Mouse (Mus musculus) CH12.LX (cell line): ENCODE results near the gene Pum1. TPM values are rescaled to one million over a fixed set of nuclear protein-coding genes. Genes with fewer than 3 reads are reported as not detected.

Experiments used
- DNase-seq: peaks from one replicate; pipeline ENCODE4 v3.0.0-alpha.2; 2013; ENCODE audit errors: extremely low read depth
- H3K27ac ChIP-seq: 2 replicates; pipeline ENCODE4 v1.5.1; 2012; ENCODE audit warnings: low read depth, mild to moderate bottlenecking, control low read depth, moderate library complexity; ENCODE audit not compliant: insufficient read depth
- H3K27me3 ChIP-seq: replicated peaks from 2 replicates; pipeline ENCODE3; 2012; ENCODE audit warnings: inconsistent platforms
- H3K36me3 ChIP-seq, 2 experiments: replicated peaks in 1 of 2; 2 replicates each; pipeline versions ENCODE3 to v1.6.1; 2012; ENCODE audit warnings: inconsistent platforms in 1 of 2, low read length in 1 of 2, mild to moderate bottlenecking in 1 of 2, mixed read lengths in 1 of 2, moderate library complexity in 1 of 2; ENCODE audit not compliant: control insufficient read depth in 1 of 2, insufficient read depth in 1 of 2
- H3K4me1 ChIP-seq, 2 experiments: 2 replicates each; pipeline ENCODE4 v1.6.1; 2012; ENCODE audit warnings: inconsistent platforms in 1 of 2, moderate library complexity in 1 of 2; ENCODE audit not compliant: insufficient read depth in 2 of 2, control insufficient read depth in 1 of 2
- H3K4me2 ChIP-seq: 2 replicates; pipeline ENCODE4 v1.6.1; 2012; ENCODE audit warnings: low read depth, mild to moderate bottlenecking, control low read depth; ENCODE audit not compliant: poor library complexity, insufficient read depth, severe bottlenecking
- H3K4me3 ChIP-seq, 3 experiments: fragments of 150-350 bp in 1 of 3; sonication (generic) in 1 of 3; replicated peaks in 1 of 3; 2 replicates each; pipeline versions ENCODE3 to v1.5.1; 2011 to 2012; ENCODE audit warnings: low read depth in 2 of 3, low read length in 2 of 3, mild to moderate bottlenecking in 2 of 3, moderate library complexity in 2 of 3, control low read depth in 1 of 3, improper control_type of control experiment in 1 of 3, inconsistent platforms in 1 of 3, mixed read lengths in 1 of 3; ENCODE audit not compliant: poor library complexity in 1 of 3
- H3K79me2 ChIP-seq: replicated peaks from 2 replicates; pipeline ENCODE4 v1.6.1; 2012; ENCODE audit warnings: mild to moderate bottlenecking, moderate library complexity; ENCODE audit not compliant: control insufficient read depth, poor library complexity, insufficient read depth, severe bottlenecking; ENCODE audit errors: extremely low read depth
- H3K9ac ChIP-seq: 2 replicates; pipeline ENCODE4 v1.6.1; 2012; ENCODE audit warnings: low read depth, mild to moderate bottlenecking, control low read depth, moderate library complexity; ENCODE audit not compliant: insufficient read depth
- H3K9me3 ChIP-seq: replicated peaks from 2 replicates; pipeline ENCODE3; 2012; ENCODE audit warnings: low read length, inconsistent platforms, mixed read lengths
- E2F4 ChIP-seq: IDR thresholded peaks from 2 replicates; pipeline ENCODE4 v1.6.1; 2011; ENCODE audit warnings: low read depth, low read length, improper control_type of control experiment; ENCODE audit not compliant: insufficient replicate concordance
- ETS1 ChIP-seq: conservative IDR thresholded peaks from 2 replicates; pipeline ENCODE4 v1.6.1; 2012; ENCODE audit warnings: low read depth, mild to moderate bottlenecking, inconsistent platforms, low read length, improper control_type of control experiment, moderate library complexity
- HCFC1 ChIP-seq: IDR thresholded peaks from 2 replicates; pipeline ENCODE4 v1.6.1; 2012; ENCODE audit warnings: low read depth, mild to moderate bottlenecking, inconsistent platforms, low read length, improper control_type of control experiment
- IRF4 ChIP-seq: IDR thresholded peaks from 2 replicates; pipeline ENCODE4 v1.6.1; 2014; ENCODE audit warnings: low read depth, mild to moderate bottlenecking, inconsistent platforms, low read length, improper control_type of control experiment
- JUN ChIP-seq: IDR thresholded peaks from 2 replicates; pipeline ENCODE4 v1.6.1; 2011; ENCODE audit warnings: low read depth, mild to moderate bottlenecking, low read length, improper control_type of control experiment, moderate library complexity; ENCODE audit not compliant: insufficient read depth
- KAT2A ChIP-seq: IDR thresholded peaks from 2 replicates; pipeline ENCODE4 v1.6.1; 2012; ENCODE audit warnings: low read length, improper control_type of control experiment, inconsistent platforms; ENCODE audit not compliant: insufficient replicate concordance
- MAX ChIP-seq: IDR thresholded peaks from 2 replicates; pipeline ENCODE4 v1.6.1; 2011; ENCODE audit warnings: low read length, improper control_type of control experiment
- MXI1 ChIP-seq: IDR thresholded peaks from 2 replicates; pipeline ENCODE4 v1.6.1; 2011; ENCODE audit warnings: mild to moderate bottlenecking, low read depth, low read length, improper control_type of control experiment
- NRF1 ChIP-seq: IDR thresholded peaks from 2 replicates; pipeline ENCODE4 v1.6.1; 2014; ENCODE audit warnings: low read depth, mild to moderate bottlenecking, inconsistent platforms, low read length, improper control_type of control experiment, moderate library complexity
- PAX5 ChIP-seq: IDR thresholded peaks from 2 replicates; pipeline ENCODE4 v1.6.1; 2012; ENCODE audit warnings: low read length, inconsistent platforms, mixed read lengths
- POLR2A ChIP-seq: IDR thresholded peaks from 2 replicates; pipeline ENCODE4 v1.6.1; 2011; ENCODE audit warnings: low read depth, mild to moderate bottlenecking, improper control_type of control experiment, low read length
- RCOR1 ChIP-seq: conservative IDR thresholded peaks from 2 replicates; pipeline ENCODE4 v1.6.1; 2012; ENCODE audit warnings: low read depth, mild to moderate bottlenecking, inconsistent platforms, low read length, improper control_type of control experiment
- SIN3A ChIP-seq: IDR thresholded peaks from 2 replicates; pipeline ENCODE4 v1.6.1; 2012; ENCODE audit warnings: low read length, improper control_type of control experiment, inconsistent platforms
- TBP ChIP-seq: conservative IDR thresholded peaks from 2 replicates; pipeline ENCODE4 v1.6.1; 2011; ENCODE audit warnings: low read depth, low read length, improper control_type of control experiment
- USF2 ChIP-seq: conservative IDR thresholded peaks from 2 replicates; pipeline ENCODE4 v1.6.1; 2011; ENCODE audit warnings: low read depth, low read length, improper control_type of control experiment
- ZKSCAN1 ChIP-seq: IDR thresholded peaks from 2 replicates; pipeline ENCODE4 v1.6.1; 2012; ENCODE audit warnings: low read depth, inconsistent platforms, low read length, improper control_type of control experiment, borderline replicate concordance
- dilution Hi-C: fragments of 300-500 bp; cut with MboI; formaldehyde crosslinking; loops from 2 replicates; pipeline ENCODE4 v1.14.3; 2020; ENCODE audit warnings: low sequenced_read_pairs; ENCODE audit not compliant: extremely low pct_unique_long_range_greater_than_20kb, extremely low pct_ligation_motif_present
- in situ Hi-C: fragments of 300-500 bp; cut with MboI; formaldehyde crosslinking; loops from 3 replicates; pipeline ENCODE4 v1.14.3; 2019; ENCODE audit warnings: low sequenced_read_pairs, low pct_ligation_motif_present, low pct_unique_long_range_greater_than_20kb, mixed read lengths
- polyA plus RNA-seq: library from polyadenylated mRNA; unstranded; fragments of >175 nt; gene quantifications from 2 replicates; pipeline ENCODE4 v1.2.1, GENCODE M21; 2012; ENCODE audit warnings: low read depth; ENCODE audit not compliant: insufficient read length
- total RNA-seq, 2 experiments: library from RNA; depleted of rRNA; stranded (reverse); fragments of 300-350 nt in 1 of 2; fragments of >200 nt in 1 of 2; gene quantifications; 2 replicates each; pipeline ENCODE4 v1.2.3; 2012 to 2014

The Pum1 gene
- total and polyA plus RNA-seq, 3 experiments = 17.1 to 41.0 (median 38.0) TPM

GRCm38 (mm10) chr4:130659470-130659869 is 3.7 kb upstream of the Pum1 start:
- no peaks in the 10 kb centered on the region for H3K9me3 ChIP-seq
- no peak for DNase-seq
- peaks cover 0 to 4% of the 10 kb centered on the region in 2 experiments; a peak in 1 of 4 replicates for H3K4me1 ChIP-seq
- H3K9ac ChIP-seq = no peak overlapping the region
- no peaks in the 10 kb centered on the region for H3K27me3 ChIP-seq
- in situ Hi-C loops (no loop called here), dilution Hi-C loops (no loop called here)
- TF ChIP-seq RCOR1 = no peak
- TF ChIP-seq SIN3A = no peak
- no peak for TF ChIP-seq TBP
- TF ChIP-seq MAX = no peak
- TF ChIP-seq PAX5 = no peak
- no peak overlapping the region for H3K4me3 ChIP-seq
- H3K4me2 ChIP-seq = no peak overlapping the region
- no peaks in the 10 kb centered on the region for H3K36me3 ChIP-seq
- no peak overlapping the region for H3K27ac ChIP-seq
- H3K79me2 ChIP-seq = peaks cover 13% of the 10 kb centered on the region

GRCm38 (mm10) chr4:130660106-130660505 is 3.0 kb upstream of the Pum1 start:
- Histone ChIP-seq H3K4me1 (peaks cover 0 to 5% of the 10 kb centered on the region in 2 experiments; a peak in 1 of 4 replicates), H3K27me3 (no peaks in the 10 kb centered on the region), H3K9ac (no peak overlapping the region), H3K4me3 (no peak overlapping the region), H3K79me2 (peaks cover 17% of the 10 kb centered on the region), H3K4me2 (no peak overlapping the region), H3K27ac (no peak overlapping the region), H3K36me3 (no peaks in the 10 kb centered on the region), H3K9me3 (no peaks in the 10 kb centered on the region)
- in situ Hi-C loops = no loop called here
- dilution Hi-C loops = no loop called here
- TF ChIP-seq ZKSCAN1 (no peak), ETS1 (no peak), KAT2A (no peak), MXI1 (no peak), MAX (no peak), IRF4 (no peak), NRF1 (no peak), HCFC1 (no peak), USF2 (no peak), JUN (no peak), POLR2A (no peak), SIN3A (no peak), E2F4 (no peak)
- no peak for DNase-seq
